ENCODE assay signal across 7 mouse cellular contexts in genomic region chr5:64648492-64648891, GRCm38 (mm10).
DNase-seq lines count a peak whose midpoint lies in the region; ATAC-seq lines count a peak whose summit lies in the region.

No protein-coding gene starts in this region.

- no peaks in the 10 kb centered on the region for H3K36me3 ChIP-seq in hindbrain, embryonic 14.5 days (replicated peaks; ENCODE audit: control insufficient read depth, insufficient read depth)
- H3K36me3 ChIP-seq in neural tube, embryonic 11.5 days (ENCODE audit: control insufficient read depth, insufficient read depth, low read length): no peaks in the 10 kb centered on the region

- no peak overlapping the region for H3K4me3 ChIP-seq in hindbrain, embryonic 14.5 days (replicated peaks; ENCODE audit: low read length)
- H3K4me3 ChIP-seq in neural tube, embryonic 11.5 days (ENCODE audit: low read depth, low read length): no peak overlapping the region

- 4% methylated on average over 8 of the region's 8 CpGs for WGBS in hindbrain, embryonic 14.5 days
- 7% methylated on average over 8 of the region's 8 CpGs for WGBS in neural tube, embryonic 11.5 days

- H3K4me1 ChIP-seq in hindbrain, embryonic 14.5 days (replicated peaks; ENCODE audit: control insufficient read depth, insufficient read depth, low read length): peaks cover 9% of the 10 kb centered on the region
- peaks cover 11% of the 10 kb centered on the region for H3K4me1 ChIP-seq in neural tube, embryonic 11.5 days (ENCODE audit: control insufficient read depth, insufficient read depth, low read length)

- H3K4me2 ChIP-seq in hindbrain, embryonic 14.5 days (replicated peaks): no peak overlapping the region
- H3K4me2 ChIP-seq in neural tube, embryonic 11.5 days (ENCODE audit: low read depth): no peak overlapping the region

- peak; percentile 45 for DNase-seq in hindbrain, embryonic 14.5 days (ENCODE audit: low spot score)
- peak; percentile 38 for DNase-seq in liver
- peak; percentile 65 for DNase-seq in neural tube, embryonic 11.5 days (ENCODE audit: low spot score)
- no peak for DNase-seq in urinary bladder, postnatal 4 days (ENCODE audit: low spot score in 2 of 2)
- DNase-seq in spleen, postnatal 4 days (ENCODE audit: low spot score in 2 of 2): no peak

- H3K27ac ChIP-seq in hindbrain, embryonic 14.5 days: no peak overlapping the region
- peak overlapping the region; percentile 87 for H3K27ac ChIP-seq in neural tube, embryonic 11.5 days (ENCODE audit: low read depth, low read length)

- ATAC-seq in common myeloid progenitor, adult 5-6 weeks (replicated peaks; ENCODE audit: low read depth, poor library complexity, severe bottlenecking): 0 out of 2 replicates have a peak, but pooled peaks have one; percentile 52
- ATAC-seq in erythroid progenitor cell, adult 5-6 weeks (replicated peaks; ENCODE audit: low FRiP score, poor library complexity, severe bottlenecking): peak; percentile 25; the same call in 1 of the 2 replicates
- ATAC-seq in hindbrain, embryonic 14.5 days (ENCODE audit: low FRiP score): no peak
- ATAC-seq in neural tube, embryonic 11.5 days (ENCODE audit: insufficient read depth, low FRiP score, low TSS enrichment): no peak

- no peaks in the 10 kb centered on the region for H3K9me3 ChIP-seq in hindbrain, embryonic 14.5 days (ENCODE audit: control insufficient read depth, low read length)
- no peaks in the 10 kb centered on the region for H3K9me3 ChIP-seq in neural tube, embryonic 11.5 days (ENCODE audit: control insufficient read depth, low read length)

- H3K27me3 ChIP-seq in hindbrain, embryonic 14.5 days (ENCODE audit: control insufficient read depth, insufficient read depth, low read length): no peaks in the 10 kb centered on the region
- no peaks in the 10 kb centered on the region for H3K27me3 ChIP-seq in neural tube, embryonic 11.5 days (ENCODE audit: control insufficient read depth, insufficient read depth, low read length)

- H3K9ac ChIP-seq in hindbrain, embryonic 14.5 days: no peak overlapping the region
- no peak overlapping the region for H3K9ac ChIP-seq in neural tube, embryonic 11.5 days (ENCODE audit: low read length)

Comparison
In these comparisons a context has a peak if more than half of its experiments do, and no peak if none do; other contexts are left out.
1. ATAC-seq: peak in common myeloid progenitor, adult 5-6 weeks (single experiment) and erythroid progenitor cell, adult 5-6 weeks (single experiment); none in hindbrain, embryonic 14.5 days (single experiment) and neural tube, embryonic 11.5 days (single experiment).
2. DNase-seq: peak in hindbrain, embryonic 14.5 days (single experiment), liver (single experiment) and neural tube, embryonic 11.5 days (single experiment); none in urinary bladder, postnatal 4 days (0 of 2) and spleen, postnatal 4 days (0 of 2).